Mouse (Mus musculus): Measurements from ENCODE around the gene Klf16.

GRCm38 (mm10) chr10:80583047-80583446 is 5.9 kb upstream of the Klf16 start:
- TF ChIP-seq ZNF384 (IDR thresholded peaks at IDR 0.05; ENCODE audit: low read depth, low read length), result no peak; the same call in 1 of the 2 replicates
- no peak for TF ChIP-seq ZC3H11A (IDR thresholded peaks at IDR 0.05; ENCODE audit: borderline replicate concordance, low read depth, low read length)
- no peak for TF ChIP-seq CHD2 (IDR thresholded peaks at IDR 0.05; ENCODE audit: low read depth, low read length)
- no peak for TF ChIP-seq HCFC1 (IDR thresholded peaks at IDR 0.05; ENCODE audit: borderline replicate concordance, insufficient read depth, low read length)
